Mouse (Mus musculus) intestine, embryonic 15.5 days (tissue): ENCODE data around the gene Gm42791. TPM values are rescaled to one million over a fixed set of nuclear protein-coding genes. Genes with fewer than 3 reads are reported as not detected.
A peak's percentile ranks its signal among the peaks of the same experiment; 100 is the strongest.

Source experiments
- ATAC-seq: fragments of 200-750 bp; cut with Nextera tagmentation; 2 replicates; pipeline ENCODE4 v1.8.0; 2017; ENCODE audit warnings: moderate TSS enrichment, moderate library complexity
- H3K27ac ChIP-seq: fragments of 300-500 bp; sonication (generic); 2 replicates; pipeline ENCODE4 v1.5.1; 2015; ENCODE audit warnings: mild to moderate bottlenecking, inconsistent platforms
- H3K27me3 ChIP-seq: fragments of 300-500 bp; sonication (generic); replicated peaks from 2 replicates; pipeline ENCODE4 v1.6.1; 2015; ENCODE audit warnings: inconsistent platforms
- H3K36me3 ChIP-seq: fragments of 300-500 bp; sonication (generic); 2 replicates; pipeline ENCODE4 v1.6.1; 2015; ENCODE audit warnings: inconsistent platforms
- H3K4me1 ChIP-seq: fragments of 300-500 bp; sonication (generic); replicated peaks from 2 replicates; pipeline ENCODE4 v1.6.1; 2015; ENCODE audit warnings: inconsistent platforms
- H3K4me2 ChIP-seq: fragments of 300-500 bp; sonication (generic); replicated peaks from 2 replicates; pipeline ENCODE4 v1.6.1; 2015; ENCODE audit warnings: mild to moderate bottlenecking, inconsistent platforms
- H3K4me3 ChIP-seq: fragments of 300-500 bp; sonication (generic); replicated peaks from 2 replicates; pipeline ENCODE4 v1.5.1; 2015; ENCODE audit warnings: inconsistent platforms
- H3K9ac ChIP-seq: fragments of 300-500 bp; sonication (generic); 2 replicates; pipeline ENCODE4 v1.6.1; 2015; ENCODE audit warnings: inconsistent platforms
- H3K9me3 ChIP-seq: fragments of 300-500 bp; sonication (generic); 2 replicates; pipeline ENCODE4 v1.6.1; 2016; ENCODE audit warnings: inconsistent platforms
- WGBS: fragments of 180-500 bp; shearing (Covaris S2); methylation state at CpG from one replicate; pipeline ENCODE4 v1.1.7; 2015; 5-methylcytosine and 5-hydroxymethylcytosine counted together
- polyA plus RNA-seq: library from polyadenylated mRNA; unstranded; fragments of >200 nt; fragmentation: Nextera tagmentation; extraction: Ambion mirVana; gene quantifications from 2 replicates; pipeline ENCODE4 v1.2.1, GENCODE M21; 2015

The Gm42791 gene
- polyA plus RNA-seq, 1 experiment from 2014 or later = 0.57 TPM

DNA sequence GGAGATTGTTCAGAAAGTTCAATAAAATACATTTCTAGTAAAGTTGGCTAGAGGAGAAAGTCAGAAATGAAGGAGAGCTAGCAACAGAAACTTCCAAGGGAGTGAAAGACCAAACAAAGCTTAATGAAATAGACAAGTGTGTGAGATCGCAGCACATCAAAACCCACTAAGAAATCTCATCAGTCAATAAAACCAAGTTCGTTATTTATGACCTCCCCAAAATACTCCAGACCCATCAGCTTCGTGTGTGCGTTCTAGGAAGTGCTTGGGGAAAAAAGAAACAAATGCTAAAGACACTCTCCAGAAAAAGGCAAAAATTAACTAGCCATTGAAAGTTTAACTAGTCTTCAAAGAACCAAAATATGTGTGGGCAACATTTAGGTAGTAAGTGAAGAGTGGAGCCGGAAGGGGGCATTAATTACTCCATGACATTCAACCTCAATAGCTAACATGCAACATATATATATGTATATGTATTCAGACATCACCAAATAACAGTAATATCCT lies 67.2 kb downstream of the Gm42791 start:
- Histone ChIP-seq H3K4me1 (peaks cover 10% of the 10 kb centered on the region; the same call in 1 of the 2 replicates), H3K9ac (peak overlapping the region; percentile 75), H3K27ac (no peak overlapping the region), H3K4me2 (peak overlapping the region; percentile 88), H3K36me3 (no peaks in the 10 kb centered on the region), H3K9me3 (no peaks in the 10 kb centered on the region), H3K27me3 (no peaks in the 10 kb centered on the region), H3K4me3 (peak overlapping the region; percentile 94)
- WGBS = 44% methylated on average over 5 of the region's 5 CpGs
- no peak for ATAC-seq

GRCm38 (mm10) chr5:148924586-148924985 lies 70.4 kb downstream of the Gm42791 start:
- WGBS = 66% methylated on average over 12 of the region's 12 CpGs
- H3K4me1 ChIP-seq = peaks cover 4% of the 10 kb centered on the region; the same call in 1 of the 2 replicates
- H3K27me3 ChIP-seq = no peaks in the 10 kb centered on the region
- no peak overlapping the region for H3K27ac ChIP-seq
- no peak overlapping the region for H3K4me2 ChIP-seq
- no peak overlapping the region for H3K9ac ChIP-seq
- no peaks in the 10 kb centered on the region for H3K9me3 ChIP-seq
- no peak for ATAC-seq
- no peaks in the 10 kb centered on the region for H3K36me3 ChIP-seq
- H3K4me3 ChIP-seq = no peak overlapping the region

GRCm38 (mm10) chr5:148924051-148924450 lies 70.9 kb downstream of the Gm42791 start:
- ATAC-seq = no peak
- Histone ChIP-seq H3K4me2 (no peak overlapping the region), H3K27ac (no peak overlapping the region), H3K9ac (no peak overlapping the region), H3K4me3 (no peak overlapping the region), H3K4me1 (peaks cover 2% of the 10 kb centered on the region; the same call in 1 of the 2 replicates), H3K9me3 (no peaks in the 10 kb centered on the region), H3K27me3 (no peaks in the 10 kb centered on the region), H3K36me3 (no peaks in the 10 kb centered on the region)
- whole genome bisulfite sequencing = 70% methylated on average over 9 of the region's 9 CpGs

GRCm38 (mm10) chr5:148923408-148923807 lies 71.5 kb downstream of the Gm42791 start:
- WGBS = 62% methylated on average over 10 of the region's 10 CpGs
- Histone ChIP-seq H3K4me3 (no peak overlapping the region), H3K9ac (no peak overlapping the region), H3K27me3 (no peaks in the 10 kb centered on the region), H3K4me2 (no peak overlapping the region), H3K4me1 (no peaks in the 10 kb centered on the region), H3K36me3 (no peaks in the 10 kb centered on the region), H3K9me3 (no peaks in the 10 kb centered on the region), H3K27ac (no peak overlapping the region)
- ATAC-seq = no peak

GRCm38 (mm10) chr5:148922773-148923172 lies 72.2 kb downstream of the Gm42791 start:
- no peaks in the 10 kb centered on the region for H3K27me3 ChIP-seq
- H3K9ac ChIP-seq = no peak overlapping the region
- WGBS = 83% methylated on average over 5 of the region's 5 CpGs
- H3K9me3 ChIP-seq = no peaks in the 10 kb centered on the region
- H3K27ac ChIP-seq = no peak overlapping the region
- H3K4me1 ChIP-seq = no peaks in the 10 kb centered on the region
- H3K4me2 ChIP-seq = no peak overlapping the region
- ATAC-seq = no peak
- H3K36me3 ChIP-seq = no peaks in the 10 kb centered on the region
- no peak overlapping the region for H3K4me3 ChIP-seq

GRCm38 (mm10) chr5:148918049-148918448 lies 76.9 kb downstream of the Gm42791 start:
- H3K4me2 ChIP-seq = no peak overlapping the region
- no peak overlapping the region for H3K27ac ChIP-seq
- H3K4me1 ChIP-seq = no peaks in the 10 kb centered on the region
- ATAC-seq = no peak
- H3K36me3 ChIP-seq = peaks cover 11% of the 10 kb centered on the region; the same call in 1 of the 2 replicates
- H3K9me3 ChIP-seq = no peaks in the 10 kb centered on the region
- H3K4me3 ChIP-seq = no peak overlapping the region
- no peaks in the 10 kb centered on the region for H3K27me3 ChIP-seq
- WGBS = 69% methylated on average over 5 of the region's 5 CpGs
- H3K9ac ChIP-seq = no peak overlapping the region

GRCm38 (mm10) chr5:148916775-148917174 lies 78.2 kb downstream of the Gm42791 start:
- no peak overlapping the region for H3K9ac ChIP-seq
- H3K4me1 ChIP-seq = no peaks in the 10 kb centered on the region
- no peak overlapping the region for H3K27ac ChIP-seq
- peaks cover 11% of the 10 kb centered on the region; the same call in 1 of the 2 replicates for H3K36me3 ChIP-seq
- no peak overlapping the region for H3K4me3 ChIP-seq
- no peaks in the 10 kb centered on the region for H3K9me3 ChIP-seq
- WGBS = 88% methylated on average over 6 of the region's 6 CpGs
- no peaks in the 10 kb centered on the region for H3K27me3 ChIP-seq
- H3K4me2 ChIP-seq = no peak overlapping the region
- no peak for ATAC-seq

GRCm38 (mm10) chr5:148912262-148912661 lies 82.7 kb downstream of the Gm42791 start:
- H3K9ac ChIP-seq = no peak overlapping the region
- WGBS = 51% methylated on average over 3 of the region's 3 CpGs
- H3K27ac ChIP-seq = no peak overlapping the region
- peaks cover 11% of the 10 kb centered on the region for H3K36me3 ChIP-seq
- H3K9me3 ChIP-seq = no peaks in the 10 kb centered on the region
- no peak overlapping the region for H3K4me2 ChIP-seq
- no peaks in the 10 kb centered on the region for H3K27me3 ChIP-seq
- 0 out of 2 replicates have a peak, but pooled peaks cover 2% of the 10 kb centered on the region for H3K4me1 ChIP-seq
- ATAC-seq = no peak
- no peak overlapping the region for H3K4me3 ChIP-seq

GRCm38 (mm10) chr5:148910066-148910465 lies 84.9 kb downstream of the Gm42791 start:
- no peak overlapping the region for H3K9ac ChIP-seq
- WGBS = 93% methylated on average over 4 of the region's 4 CpGs
- no peak for ATAC-seq

GRCm38 (mm10) chr5:148909402-148909801 lies 85.5 kb downstream of the Gm42791 start:
- no peak overlapping the region; the same call in 1 of the 2 replicates for H3K9ac ChIP-seq
- no peak overlapping the region for H3K4me3 ChIP-seq

More at GRCm38 (mm10) chr5:148910066-148910465, 84.9 kb downstream of the Gm42791 start:
- Histone ChIP-seq H3K9me3 (no peaks in the 10 kb centered on the region), H3K27me3 (no peaks in the 10 kb centered on the region), H3K4me2 (no peak overlapping the region), H3K4me1 (0 out of 2 replicates have a peak, but pooled peaks cover 2% of the 10 kb centered on the region), H3K27ac (no peak overlapping the region), H3K36me3 (peaks cover 4% of the 10 kb centered on the region; the same call in 1 of the 2 replicates), H3K4me3 (no peak overlapping the region)

DNA sequence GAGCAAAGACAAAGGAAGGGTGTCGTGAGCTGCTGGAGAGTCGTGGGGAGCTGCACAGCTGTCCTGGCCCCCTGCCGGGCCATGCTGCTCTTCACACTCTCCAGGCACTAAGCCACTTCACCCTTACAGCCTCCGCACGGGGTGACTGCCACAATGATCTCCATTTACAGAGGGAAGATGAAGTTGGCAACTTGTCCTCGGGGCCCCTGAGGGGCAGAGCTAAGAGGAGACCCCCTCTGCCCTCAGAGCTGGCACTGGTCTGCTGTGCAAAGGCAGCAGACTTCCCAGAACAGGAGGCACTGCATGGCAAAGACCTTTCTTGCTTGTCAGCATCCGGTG lies 85.9 kb downstream of the Gm42791 start:
- 0 out of 2 replicates have a peak, but pooled peaks cover 2% of the 10 kb centered on the region for H3K4me1 ChIP-seq
- H3K4me3 ChIP-seq = no peak overlapping the region
- no peak overlapping the region for H3K9ac ChIP-seq
- H3K36me3 ChIP-seq = peaks cover 4% of the 10 kb centered on the region; the same call in 1 of the 2 replicates
- H3K9me3 ChIP-seq = no peaks in the 10 kb centered on the region
- no peak overlapping the region for H3K4me2 ChIP-seq
- 44% methylated on average over 7 of the region's 7 CpGs for WGBS
- no peak overlapping the region for H3K27ac ChIP-seq
- no peaks in the 10 kb centered on the region for H3K27me3 ChIP-seq
- ATAC-seq = no peak

More at GRCm38 (mm10) chr5:148909402-148909801, 85.5 kb downstream of the Gm42791 start:
- H3K27ac ChIP-seq = no peak overlapping the region
- H3K36me3 ChIP-seq = peaks cover 4% of the 10 kb centered on the region; the same call in 1 of the 2 replicates
- no peaks in the 10 kb centered on the region for H3K9me3 ChIP-seq
- WGBS = 47% methylated on average over 6 of the region's 6 CpGs
- H3K27me3 ChIP-seq = no peaks in the 10 kb centered on the region
- H3K4me2 ChIP-seq = no peak overlapping the region
- no peak for ATAC-seq
- 0 out of 2 replicates have a peak, but pooled peaks cover 2% of the 10 kb centered on the region for H3K4me1 ChIP-seq

GRCm38 (mm10) chr5:148908191-148909056 lies 86.5 kb downstream of the Gm42791 start:
- Histone ChIP-seq H3K4me2 (no peak overlapping the region), H3K36me3 (peaks cover under 1% of the 10 kb centered on the region; the same call in 1 of the 2 replicates), H3K4me3 (no peak overlapping the region), H3K4me1 (0 out of 2 replicates have a peak, but pooled peaks cover 2% of the 10 kb centered on the region), H3K9me3 (no peaks in the 10 kb centered on the region), H3K9ac (no peak overlapping the region), H3K27ac (no peak overlapping the region), H3K27me3 (no peaks in the 10 kb centered on the region)
- 80% methylated on average over 17 of the region's 17 CpGs for WGBS
- no peak for ATAC-seq
